Mouse (Mus musculus) embryonic facial prominence, embryonic 11.5 days (tissue): Measurements from ENCODE around the gene Hoxa4. TPM values are rescaled to one million over a fixed set of nuclear protein-coding genes. Genes with fewer than 3 reads are reported as not detected.

Source experiments
- ATAC-seq: fragments of 200-750 bp; cut with Nextera tagmentation; replicated peaks from 2 replicates; pipeline ENCODE4 v1.8.0; 2017; ENCODE audit warnings: low read depth; ENCODE audit not compliant: insufficient number of reproducible peaks, low FRiP score, low TSS enrichment
- DNase-seq: peaks from one replicate; pipeline ENCODE4 v3.0.0-alpha.2; 2015; ENCODE audit warnings: low spot score
- H3K27ac ChIP-seq: fragments of 300-500 bp; sonication (generic); replicated peaks from 2 replicates; pipeline ENCODE4 v1.5.1; 2014; ENCODE audit warnings: mild to moderate bottlenecking, low read depth, low read length, control low read depth
- H3K27me3 ChIP-seq: fragments of 300-500 bp; sonication (generic); 2 replicates; pipeline ENCODE4 v1.6.1; 2014; ENCODE audit warnings: mild to moderate bottlenecking, low read length, moderate library complexity, mixed read lengths; ENCODE audit not compliant: control insufficient read depth, insufficient read depth
- H3K36me3 ChIP-seq: fragments of 300-500 bp; sonication (generic); replicated peaks from 2 replicates; pipeline ENCODE4 v1.6.1; 2014; ENCODE audit warnings: low read depth, mild to moderate bottlenecking, low read length, moderate library complexity, mixed read lengths; ENCODE audit not compliant: control insufficient read depth, insufficient read depth
- H3K4me1 ChIP-seq: fragments of 300-500 bp; sonication (generic); 2 replicates; pipeline ENCODE4 v1.6.1; 2014; ENCODE audit warnings: low read length, mixed read lengths; ENCODE audit not compliant: control insufficient read depth, insufficient read depth
- H3K4me2 ChIP-seq: fragments of 300-500 bp; sonication (generic); 2 replicates; pipeline ENCODE4 v1.6.1; 2014; ENCODE audit warnings: low read depth, mild to moderate bottlenecking, control low read depth, low read length, moderate library complexity
- H3K4me3 ChIP-seq: fragments of 300-500 bp; sonication (generic); 2 replicates; pipeline ENCODE4 v1.5.1; 2014; ENCODE audit warnings: low read depth, low read length, control low read depth
- H3K9ac ChIP-seq: fragments of 300-500 bp; sonication (generic); replicated peaks from 2 replicates; pipeline ENCODE4 v1.6.1; 2014; ENCODE audit warnings: mild to moderate bottlenecking, control low read depth, low read length
- H3K9me3 ChIP-seq: fragments of 300-500 bp; sonication (generic); replicated peaks from 2 replicates; pipeline ENCODE4 v1.6.1; 2016; ENCODE audit warnings: mild to moderate bottlenecking, low read length, inconsistent platforms, mixed read lengths; ENCODE audit not compliant: control insufficient read depth
- WGBS: fragments of 180-500 bp; shearing (Covaris S2); extraction: QIAGEN DNeasy Blood & Tissue Kit; methylation state at CpG from one replicate; pipeline ENCODE4 v1.1.7; 2014; 5-methylcytosine and 5-hydroxymethylcytosine counted together
- polyA plus RNA-seq: library from polyadenylated mRNA; unstranded; fragments of >200 nt; fragmentation: Nextera tagmentation; extraction: Ambion mirVana; gene quantifications from 2 replicates; pipeline ENCODE4 v1.2.1, GENCODE M21; 2014

Gene Hoxa4
- polyA plus RNA-seq, 1 experiment from 2014 or later: 0.34 TPM

GRCm38 (mm10) chr6:52185834-52186233, 5.7 kb downstream of the Hoxa4 start:
- Histone ChIP-seq H3K27me3 (peaks cover 95% of the 10 kb centered on the region), H3K4me2 (no peak overlapping the region), H3K9me3 (no peaks in the 10 kb centered on the region), H3K36me3 (no peaks in the 10 kb centered on the region), H3K27ac (no peak overlapping the region), H3K4me1 (no peaks in the 10 kb centered on the region), H3K9ac (no peak overlapping the region), H3K4me3 (no peak overlapping the region)
- WGBS: 7% methylated on average over 3 of the region's 3 CpGs
- no peak for DNase-seq
- ATAC-seq: no peak

- WGBS: 1% methylated on average over 19 of the region's 19 CpGs
- H3K4me2 ChIP-seq: no peak overlapping the region
- H3K9ac ChIP-seq: no peak overlapping the region
- H3K36me3 ChIP-seq: no peaks in the 10 kb centered on the region
- no peak overlapping the region for H3K27ac ChIP-seq
- H3K4me1 ChIP-seq: no peaks in the 10 kb centered on the region
- ATAC-seq: no peak
- DNase-seq: no peak
- no peaks in the 10 kb centered on the region for H3K9me3 ChIP-seq
- H3K27me3 ChIP-seq: peaks cover 96% of the 10 kb centered on the region
- H3K4me3 ChIP-seq: no peak overlapping the region
Observed at GRCm38 (mm10) chr6:52185222-52185621, 6.3 kb downstream of the Hoxa4 start.

- peaks cover 96% of the 10 kb centered on the region for H3K27me3 ChIP-seq
- DNase-seq: no peak
- no peaks in the 10 kb centered on the region for H3K4me1 ChIP-seq
- no peak for ATAC-seq
- no peaks in the 10 kb centered on the region for H3K36me3 ChIP-seq
- H3K9me3 ChIP-seq: no peaks in the 10 kb centered on the region
- H3K4me2 ChIP-seq: no peak overlapping the region
- H3K27ac ChIP-seq: no peak overlapping the region
- 4% methylated on average over 6 of the region's 6 CpGs for WGBS
- no peak overlapping the region for H3K9ac ChIP-seq
- H3K4me3 ChIP-seq: no peak overlapping the region
Observed at GRCm38 (mm10) chr6:52184668-52185067, 6.9 kb downstream of the Hoxa4 start.

GRCm38 (mm10) chr6:52183311-52184080, 8.1 kb downstream of the Hoxa4 start:
- Histone ChIP-seq H3K9me3 (no peaks in the 10 kb centered on the region), H3K36me3 (no peaks in the 10 kb centered on the region), H3K4me2 (no peak overlapping the region), H3K9ac (no peak overlapping the region), H3K27me3 (peaks cover 97% of the 10 kb centered on the region), H3K27ac (no peak overlapping the region), H3K4me3 (no peak overlapping the region), H3K4me1 (no peaks in the 10 kb centered on the region)
- DNase-seq (no peak), ATAC-seq (no peak)
- 10% methylated on average over 10 of the region's 10 CpGs for WGBS

DNA sequence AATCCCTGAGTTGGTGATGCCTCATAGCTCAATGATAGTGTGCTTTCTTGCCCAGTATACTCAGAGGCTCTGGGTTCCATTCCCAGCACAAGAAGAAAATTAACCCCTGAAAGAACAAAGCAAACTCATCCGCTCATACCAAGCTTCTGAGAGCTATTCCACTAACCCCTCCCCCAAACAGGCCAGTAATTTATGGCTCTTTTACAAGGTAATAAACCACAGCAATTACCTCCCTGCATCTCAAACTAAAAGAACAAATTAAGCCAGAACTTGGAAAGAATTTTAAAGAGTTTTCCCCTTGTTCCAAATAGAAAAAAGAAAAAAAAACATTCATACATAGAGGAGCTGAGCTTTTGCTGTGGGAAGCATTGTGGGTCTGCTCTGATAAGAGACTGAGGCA, 8.8 kb downstream of the Hoxa4 start:
- Histone ChIP-seq H3K9ac (no peak overlapping the region), H3K27ac (no peak overlapping the region), H3K4me3 (no peak overlapping the region), H3K9me3 (no peaks in the 10 kb centered on the region), H3K4me1 (no peaks in the 10 kb centered on the region), H3K4me2 (no peak overlapping the region), H3K27me3 (peaks cover 99% of the 10 kb centered on the region), H3K36me3 (no peaks in the 10 kb centered on the region)
- ATAC-seq (no peak), DNase-seq (no peak)
- WGBS: 7% methylated on average over 1 of the region's 1 CpGs

DNA sequence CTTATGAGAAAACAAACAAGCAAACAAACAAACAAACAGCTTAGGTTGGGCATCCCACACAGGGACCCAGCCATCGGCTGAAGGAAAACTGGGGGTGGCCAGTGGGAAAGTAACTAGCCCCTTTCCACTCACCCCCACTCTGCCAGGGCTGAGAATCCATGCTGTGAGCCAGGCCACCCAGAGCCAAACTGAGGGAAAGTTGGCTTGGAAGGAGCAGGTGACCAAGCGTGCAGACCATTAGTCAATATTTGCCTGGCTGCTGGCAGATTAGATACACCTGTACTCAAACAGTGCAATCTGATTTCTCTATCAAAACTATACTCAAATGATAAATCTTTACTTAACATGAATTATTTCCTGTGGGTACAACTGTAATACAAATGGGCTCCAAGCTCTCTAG, 9.5 kb downstream of the Hoxa4 start:
- no peak overlapping the region for H3K27ac ChIP-seq

DNA sequence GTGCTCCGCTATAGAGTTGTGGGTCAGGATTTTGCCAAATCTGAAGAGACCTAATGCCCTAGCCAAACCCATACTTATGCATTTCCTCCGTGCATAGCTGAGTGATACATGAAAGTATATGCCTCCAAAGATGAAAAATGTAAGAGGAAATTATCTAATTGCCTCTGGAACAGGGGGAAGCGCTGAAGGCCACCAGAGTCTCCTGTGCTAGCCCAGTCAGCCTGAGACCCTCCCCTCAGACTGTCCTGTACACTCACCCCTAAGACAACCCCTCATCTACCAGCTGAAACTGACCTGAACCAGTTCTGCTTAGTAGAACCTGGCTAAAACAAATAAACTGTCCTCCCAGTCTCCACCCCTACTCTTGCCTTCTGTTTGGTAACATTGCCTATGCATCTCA, 10.8 kb downstream of the Hoxa4 start:
- no peak overlapping the region for H3K9ac ChIP-seq

More for the DNA sequence above, 9.5 kb downstream of the Hoxa4 start:
- no peaks in the 10 kb centered on the region for H3K36me3 ChIP-seq
- ATAC-seq: no peak
- H3K9ac ChIP-seq: no peak overlapping the region
- no peaks in the 10 kb centered on the region for H3K9me3 ChIP-seq
- peaks cover 99% of the 10 kb centered on the region for H3K27me3 ChIP-seq
- DNase-seq: no peak
- H3K4me3 ChIP-seq: no peak overlapping the region
- 10% methylated on average over 2 of the region's 2 CpGs for WGBS
- no peaks in the 10 kb centered on the region for H3K4me1 ChIP-seq
- H3K4me2 ChIP-seq: no peak overlapping the region

GRCm38 (mm10) chr6:52180213-52180710, 11.3 kb downstream of the Hoxa4 start:
- Histone ChIP-seq H3K27me3 (peaks cover 98% of the 10 kb centered on the region), H3K4me1 (peaks cover 4% of the 10 kb centered on the region), H3K27ac (no peak overlapping the region), H3K4me3 (0 out of 2 replicates have a peak overlapping the region, but pooled peaks have one; percentile 2), H3K9me3 (no peaks in the 10 kb centered on the region), H3K4me2 (no peak overlapping the region), H3K9ac (no peak overlapping the region), H3K36me3 (no peaks in the 10 kb centered on the region)
- WGBS: 1% methylated on average over 11 of the region's 11 CpGs
- DNase-seq (no peak), ATAC-seq (no peak)

More for the DNA sequence above, 10.8 kb downstream of the Hoxa4 start:
- Histone ChIP-seq H3K27me3 (peaks cover 99% of the 10 kb centered on the region), H3K4me2 (no peak overlapping the region), H3K4me1 (peaks cover 1% of the 10 kb centered on the region), H3K27ac (no peak overlapping the region), H3K9me3 (no peaks in the 10 kb centered on the region), H3K4me3 (no peak overlapping the region), H3K36me3 (no peaks in the 10 kb centered on the region)
- ATAC-seq (no peak), DNase-seq (no peak)
- 9% methylated on average over 3 of the region's 3 CpGs for WGBS
